In genomic region chr19:5067040-5067799, GRCm38 (mm10) we compare ENCODE assay signal across 8 mouse cellular contexts. TPM values are rescaled to one million over a fixed set of nuclear protein-coding genes. Genes with fewer than 3 reads are reported as not detected.
DNase-seq lines count a peak whose midpoint lies in the region; ATAC-seq and TF ChIP-seq lines count a peak whose summit lies in the region.

No protein-coding gene starts in this region.

- 4% methylated on average over 15 of the region's 15 CpGs for WGBS in lung, embryonic 14.5 days
- WGBS in intestine, embryonic 16.5 days: 9% methylated on average over 15 of the region's 15 CpGs

- peak overlapping the region; percentile 62 for H3K4me3 ChIP-seq in lung, embryonic 14.5 days (ENCODE audit: low read depth, low read length)
- peak overlapping the region; percentile 63 for H3K4me3 ChIP-seq in intestine, embryonic 16.5 days (ENCODE audit: low read length)
- H3K4me3 ChIP-seq in myocyte: no peak overlapping the region

- peak; percentile 2 for ATAC-seq in lung, embryonic 14.5 days (ENCODE audit: insufficient read depth)
- ATAC-seq in erythroblast, adult 5-6 weeks (replicated peaks; ENCODE audit: low FRiP score, poor library complexity, severe bottlenecking): peak; percentile 64
- peak; percentile 12 for ATAC-seq in intestine, embryonic 16.5 days

- no peaks in the 10 kb centered on the region for H3K79me2 ChIP-seq in myocyte (ENCODE audit: control insufficient read depth, insufficient read depth)

- no peaks in the 10 kb centered on the region for H3K36me3 ChIP-seq in lung, embryonic 14.5 days (ENCODE audit: insufficient read depth)
- no peaks in the 10 kb centered on the region for H3K36me3 ChIP-seq in intestine, embryonic 16.5 days (ENCODE audit: control insufficient read depth, insufficient read depth, low read length)
- H3K36me3 ChIP-seq in myocyte (ENCODE audit: control insufficient read depth, insufficient read depth): no peaks in the 10 kb centered on the region

- peak overlapping the region; percentile 8 for H3ac ChIP-seq in myocyte (ENCODE audit: control insufficient read depth, insufficient read length)

- TF ChIP-seq CTCF in lung, embryonic 14.5 days (IDR thresholded peaks at IDR 0.05; ENCODE audit: low read depth): no peak

- peaks cover 27% of the 10 kb centered on the region for H3K4me1 ChIP-seq in lung, embryonic 14.5 days (ENCODE audit: insufficient read depth)
- peaks cover 55% of the 10 kb centered on the region for H3K4me1 ChIP-seq in intestine, embryonic 16.5 days (ENCODE audit: control insufficient read depth, insufficient read depth, low read length)

- peak; percentile 77 for DNase-seq in lung, embryonic 14.5 days
- DNase-seq in lung, postnatal 25 days (ENCODE audit: low spot score): no peak
- no peak for DNase-seq in adrenal gland, adult 8-10 months
- no peak for DNase-seq in ovary, adult 18-20 months (ENCODE audit: low spot score)
- no peak for DNase-seq in layer of hippocampus, postnatal 25 days (ENCODE audit: extremely low spot score in 1 of 2, low spot score in 1 of 2)

- peak overlapping the region; percentile 77 for H3K4me2 ChIP-seq in lung, embryonic 14.5 days
- peak overlapping the region; percentile 67 for H3K4me2 ChIP-seq in intestine, embryonic 16.5 days (ENCODE audit: low read depth, low read length)
- peak overlapping the region; percentile 60 for H3K4me2 ChIP-seq in myocyte (ENCODE audit: low read depth)

- peaks cover 32% of the 10 kb centered on the region; the same call in 1 of the 2 replicates for H3K27me3 ChIP-seq in lung, embryonic 14.5 days (ENCODE audit: insufficient read depth, low read length)
- H3K27me3 ChIP-seq in intestine, embryonic 16.5 days (replicated peaks; ENCODE audit: control insufficient read depth, insufficient read depth, low read length): peaks cover 26% of the 10 kb centered on the region; the same call in 1 of the 2 replicates
- H3K27me3 ChIP-seq in myocyte (ENCODE audit: control insufficient read depth, insufficient read depth, insufficient read length): no peaks in the 10 kb centered on the region

- peak overlapping the region; percentile 95 for H3K27ac ChIP-seq in lung, embryonic 14.5 days (ENCODE audit: low read depth)
- peak overlapping the region; percentile 95 for H3K27ac ChIP-seq in intestine, embryonic 16.5 days (ENCODE audit: low read length)

- no peak for TF ChIP-seq POLR2A in myocyte (IDR thresholded peaks at IDR 0.05; ENCODE audit: insufficient read length, low read depth)

- H3K9ac ChIP-seq in lung, embryonic 14.5 days: peak overlapping the region; percentile 76
- peak overlapping the region; percentile 81 for H3K9ac ChIP-seq in intestine, embryonic 16.5 days (ENCODE audit: low read depth, low read length)

- no peaks in the 10 kb centered on the region for H3K9me3 ChIP-seq in lung, embryonic 14.5 days (ENCODE audit: low read depth, low read length)
- H3K9me3 ChIP-seq in intestine, embryonic 16.5 days (ENCODE audit: control insufficient read depth, low read length): no peaks in the 10 kb centered on the region

TF ChIP-seq in myocyte, 11 proteins besides CTCF, POLR2A, EP300 and RAD21:
- TF ChIP-seq MAX (IDR thresholded peaks at IDR 0.05; ENCODE audit: low read depth) (no peak), TCF12 (IDR thresholded peaks at IDR 0.05; ENCODE audit: insufficient read depth, poor library complexity, severe bottlenecking) (no peak), MYOG (IDR thresholded peaks at IDR 0.05; ENCODE audit: control insufficient read depth in 1 of 3, insufficient read depth in 1 of 3, insufficient read length in 2 of 3, low read depth in 2 of 3) (no peak), E2F4 (IDR thresholded peaks at IDR 0.05; ENCODE audit: insufficient read depth) (no peak), USF1 (IDR thresholded peaks at IDR 0.05; ENCODE audit: low read depth) (no peak), POLR2AphosphoS2 (IDR thresholded peaks at IDR 0.05; ENCODE audit: insufficient read length, low read depth) (no peak), MYOD1 (IDR thresholded peaks at IDR 0.05; ENCODE audit: control insufficient read depth in 1 of 3, insufficient read length in 2 of 3, low read depth in 2 of 3) (no peak), CEBPB (IDR thresholded peaks at IDR 0.05; ENCODE audit: insufficient read depth, poor library complexity, severe bottlenecking) (no peak), REST (IDR thresholded peaks at IDR 0.05; ENCODE audit: insufficient read depth, insufficient read length) (no peak)
TF ChIP-seq in myocyte: peak in this region for 0.

RNA-seq across cellular contexts. Expression of gene Cd248, which starts 0.7 kb away (rescaled TPM):
- polyA plus RNA-seq in lung, embryonic 14.5 days (2014; fragmentation: Nextera tagmentation; extraction: Ambion mirVana): 105 and 110 TPM in 2 replicates
- 0.84 TPM in 1 of 2 replicates, not detected in the other for total RNA-seq in erythroblast, adult 5-6 weeks (2015; ENCODE audit: low replicate concordance)
- total RNA-seq in erythroblast, adult 5-6 weeks (2017; ENCODE audit: low replicate concordance): 0.09 and 0.42 TPM in 2 replicates
- 42.8 and 49.6 TPM in 2 replicates for polyA plus RNA-seq in intestine, embryonic 16.5 days (2015; fragmentation: Nextera tagmentation; extraction: Ambion mirVana)
- polyA plus RNA-seq in myocyte (2012; fragmentation: generic; extraction: Trizol): 10.4 TPM
- 10 to 100 TPM in 1 of 4 experiments, 1 to 10 TPM in 3; 8.9 to 11.8 (median 9.2) TPM for total RNA-seq in adrenal gland, adult 8-10 months (2022)
- total RNA-seq in layer of hippocampus, postnatal 25 days (2021): 1 to 10 TPM; 4.3 to 5.1 TPM

RNA-seq across cellular contexts. Expression of gene Rin1, which starts 16.9 kb away (rescaled TPM):
- 4.0 and 5.9 TPM in 2 replicates for polyA plus RNA-seq in lung, embryonic 14.5 days (2014; fragmentation: Nextera tagmentation; extraction: Ambion mirVana)
- total RNA-seq in erythroblast, adult 5-6 weeks (2015; ENCODE audit: low replicate concordance): not detected in 2 replicates
- 0.09 TPM in 1 of 2 replicates, not detected in the other for total RNA-seq in erythroblast, adult 5-6 weeks (2017; ENCODE audit: low replicate concordance)
- polyA plus RNA-seq in intestine, embryonic 16.5 days (2015; fragmentation: Nextera tagmentation; extraction: Ambion mirVana): 2.5 and 2.8 TPM in 2 replicates
- polyA plus RNA-seq in myocyte (2012; fragmentation: generic; extraction: Trizol): 63.9 TPM
- total RNA-seq in adrenal gland, adult 8-10 months (2022): 1 to 10 TPM; 4.1 to 8.1 (median 7.7) TPM
- total RNA-seq in layer of hippocampus, postnatal 25 days (2021): 100 to 1,000 TPM; 109 to 114 TPM

RNA-seq across cellular contexts. Expression of gene Tmem151a, which starts 18.1 kb away (rescaled TPM):
- 3.1 and 4.4 TPM in 2 replicates for polyA plus RNA-seq in lung, embryonic 14.5 days (2014; fragmentation: Nextera tagmentation; extraction: Ambion mirVana)
- not detected in 2 replicates for total RNA-seq in erythroblast, adult 5-6 weeks (2015; ENCODE audit: low replicate concordance)
- not detected in 2 replicates for total RNA-seq in erythroblast, adult 5-6 weeks (2017; ENCODE audit: low replicate concordance)
- 4.7 and 5.1 TPM in 2 replicates for polyA plus RNA-seq in intestine, embryonic 16.5 days (2015; fragmentation: Nextera tagmentation; extraction: Ambion mirVana)
- 10.1 TPM for polyA plus RNA-seq in myocyte (2012; fragmentation: generic; extraction: Trizol)
- total RNA-seq in adrenal gland, adult 8-10 months (2022): 1 to 10 TPM; 2.1 to 2.8 (median 2.6) TPM
- 100 to 1,000 TPM; 131 to 138 TPM for total RNA-seq in layer of hippocampus, postnatal 25 days (2021)

RNA-seq across cellular contexts. Expression of gene Yif1a, which starts 21.1 kb away (rescaled TPM):
- polyA plus RNA-seq in lung, embryonic 14.5 days (2014; fragmentation: Nextera tagmentation; extraction: Ambion mirVana): 99.2 and 105 TPM in 2 replicates
- 6.3 and 7.1 TPM in 2 replicates for total RNA-seq in erythroblast, adult 5-6 weeks (2015; ENCODE audit: low replicate concordance)
- total RNA-seq in erythroblast, adult 5-6 weeks (2017; ENCODE audit: low replicate concordance): 1.9 and 2.5 TPM in 2 replicates
- polyA plus RNA-seq in intestine, embryonic 16.5 days (2015; fragmentation: Nextera tagmentation; extraction: Ambion mirVana): 155 and 176 TPM in 2 replicates
- polyA plus RNA-seq in myocyte (2012; fragmentation: generic; extraction: Trizol): 115 TPM
- 10 to 100 TPM; 58.5 to 79.0 (median 62.9) TPM for total RNA-seq in adrenal gland, adult 8-10 months (2022)
- 10 to 100 TPM; 24.5 to 24.7 TPM for total RNA-seq in layer of hippocampus, postnatal 25 days (2021)

RNA-seq across cellular contexts. Expression of gene Brms1, which starts 26.1 kb away (rescaled TPM):
- 43.4 and 48.0 TPM in 2 replicates for polyA plus RNA-seq in lung, embryonic 14.5 days (2014; fragmentation: Nextera tagmentation; extraction: Ambion mirVana)
- 0.96 and 10.4 TPM in 2 replicates for total RNA-seq in erythroblast, adult 5-6 weeks (2015; ENCODE audit: low replicate concordance)
- total RNA-seq in erythroblast, adult 5-6 weeks (2017; ENCODE audit: low replicate concordance): 12.7 and 17.6 TPM in 2 replicates
- 43.7 and 44.1 TPM in 2 replicates for polyA plus RNA-seq in intestine, embryonic 16.5 days (2015; fragmentation: Nextera tagmentation; extraction: Ambion mirVana)
- 45.8 TPM for polyA plus RNA-seq in myocyte (2012; fragmentation: generic; extraction: Trizol)
- 10 to 100 TPM; 30.0 to 40.1 (median 33.6) TPM for total RNA-seq in adrenal gland, adult 8-10 months (2022)
- 10 to 100 TPM; 19.2 to 21.4 TPM for total RNA-seq in layer of hippocampus, postnatal 25 days (2021)

Comparison
In these comparisons a context has a peak if more than half of its experiments do, and no peak if none do; other contexts are left out.
1. ATAC-seq: peak in every context shown above with its lines; median percentile 64 in erythroblast, adult 5-6 weeks; 12 in intestine, embryonic 16.5 days; 2 in lung, embryonic 14.5 days.
2. RNA of gene Rin1, which starts 16.9 kb away (total RNA-seq): 109 to 114 TPM in layer of hippocampus, postnatal 25 days; 4.1 to 8.1 TPM in adrenal gland, adult 8-10 months and 0.09 TPM in erythroblast, adult 5-6 weeks; every median in the first group is over 10 times any median in the second.
3. RNA of gene Tmem151a, which starts 18.1 kb away (total RNA-seq): 131 to 138 TPM in layer of hippocampus, postnatal 25 days; 2.1 to 2.8 TPM in adrenal gland, adult 8-10 months and not detected in erythroblast, adult 5-6 weeks; every median in the first group is over 10 times any median in the second.
4. Peak in every context shown above with its lines, with median percentiles within 50 percentile points of each other: H3K4me2 ChIP-seq.